Mouse (Mus musculus): ENCODE results near the gene Sh3pxd2a. TPM values are rescaled to one million over a fixed set of nuclear protein-coding genes. Genes with fewer than 3 reads are reported as not detected.

The Sh3pxd2a gene
- polyA plus RNA-seq (2012; rRNA removed) = 17.6 and 24.4 TPM in 2 replicates

DNA sequence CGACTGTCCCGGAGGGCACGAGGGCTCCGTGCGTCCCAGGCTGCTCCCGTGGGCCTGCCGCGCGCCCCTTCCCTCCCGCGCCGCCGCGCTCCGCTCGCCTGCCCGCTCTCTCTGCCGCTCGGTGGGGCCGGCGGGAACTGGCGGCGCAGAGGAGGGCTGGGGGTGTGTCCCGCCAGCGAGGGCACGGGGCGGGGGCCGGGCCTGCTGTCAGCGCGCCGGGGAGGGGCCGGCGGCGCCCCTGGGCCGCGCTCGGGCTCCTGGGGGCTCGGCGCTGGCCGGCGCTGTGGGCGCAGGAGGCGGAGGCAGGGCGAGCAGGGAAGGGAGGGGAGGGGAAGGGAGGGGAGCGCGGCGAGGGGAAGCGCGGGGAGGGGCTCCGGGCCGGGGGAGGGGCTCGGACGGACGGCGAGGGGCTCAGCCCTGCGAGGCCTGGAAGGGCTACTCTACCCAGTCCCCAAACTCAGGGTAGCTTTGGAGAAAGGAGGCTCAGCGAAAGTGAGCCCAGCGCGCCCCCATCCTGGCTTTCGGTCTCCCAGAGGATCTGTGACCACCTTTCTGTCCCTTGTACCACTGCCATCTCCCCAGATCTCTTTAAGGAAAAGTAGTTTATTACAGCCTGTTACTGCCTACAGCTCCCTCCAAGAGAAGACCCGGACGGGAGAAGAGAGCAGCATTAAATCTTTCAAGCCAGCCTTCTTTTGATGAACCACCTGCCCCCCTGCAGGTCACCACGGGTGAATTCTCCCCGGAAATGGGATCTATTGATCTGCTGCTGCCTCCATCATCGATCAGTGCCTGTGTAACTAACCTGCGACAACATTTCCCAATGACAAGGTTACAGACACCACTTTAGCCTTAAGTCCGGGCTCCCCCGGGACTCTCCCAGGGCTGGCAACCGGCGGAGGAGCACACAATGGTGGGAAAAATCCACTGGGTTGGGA is at the start of gene Sh3pxd2a:
Gene Sh3pxd2a, minus strand, starts transcription at position 98 of the 938 bp plus-strand sequence.

Other genes starting within 250 kb of the Sh3pxd2a start
- gene Stn1, start 73.1 kb upstream of the Sh3pxd2a start, polyA plus RNA-seq (2012; rRNA removed) = 27.0 and 37.9 TPM in 2 replicates
- gene Slk, start 115.3 kb upstream of the Sh3pxd2a start, polyA plus RNA-seq (2012; rRNA removed) = 35.0 and 35.7 TPM in 2 replicates
- gene Col17a1, start 227.7 kb upstream of the Sh3pxd2a start, polyA plus RNA-seq (2012; rRNA removed) = 0.55 and 1.4 TPM in 2 replicates

Data from central nervous system, embryonic 11.5 days (tissue).